Mouse (Mus musculus): ENCODE results near the gene Tcf7l1. TPM values are rescaled to one million over a fixed set of nuclear protein-coding genes. Genes with fewer than 3 reads are reported as not detected.

The Tcf7l1 gene
- total RNA-seq, 2 experiments from 2014 or later = 19.6 to 20.1 TPM

- no peak for DNase-seq
These were observed 166.1 kb downstream of the Tcf7l1 start for GRCm38 (mm10) chr6:72622917-72623316.

- no peak for DNase-seq
These were observed 168.1 kb downstream of the Tcf7l1 start for GRCm38 (mm10) chr6:72620920-72621319.

DNA sequence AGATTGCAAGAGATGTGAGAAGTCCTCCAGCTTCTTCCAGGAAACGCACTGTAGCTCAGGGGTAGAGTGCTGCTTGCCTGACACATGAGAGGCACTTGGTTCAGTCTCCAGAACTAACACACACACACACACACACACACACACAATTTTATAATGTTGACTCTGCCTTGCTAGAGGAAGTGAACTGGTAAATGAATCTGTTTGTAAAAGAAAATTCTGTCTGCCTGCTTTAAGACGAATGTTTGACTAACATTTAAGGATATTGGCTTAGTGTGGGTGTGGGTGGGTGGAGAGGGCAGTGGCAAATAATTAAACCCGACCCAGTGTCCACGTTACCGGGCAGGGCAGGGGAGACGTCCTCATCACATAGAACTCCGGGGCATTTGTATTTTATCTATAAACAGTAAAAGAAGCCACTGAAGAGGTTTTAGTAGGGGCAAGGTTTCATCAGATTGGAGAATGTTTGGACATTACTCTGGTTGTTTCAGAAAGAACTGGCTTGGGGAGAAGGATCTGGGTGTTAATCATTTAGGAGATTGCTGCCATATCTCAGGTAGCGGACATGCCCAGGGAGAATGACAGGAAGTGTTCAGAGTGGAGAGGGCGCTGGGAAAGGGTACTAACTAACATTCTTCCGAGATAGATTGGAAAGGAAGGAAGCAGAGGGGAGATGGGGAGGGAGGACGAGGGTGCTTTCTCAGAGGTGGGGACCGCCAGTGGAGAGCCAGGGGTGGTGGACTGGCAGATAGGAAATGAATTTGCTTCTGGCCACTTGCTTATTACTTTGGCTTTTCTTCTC lies 169.1 kb downstream of the Tcf7l1 start:
- DNase-seq = no peak

GRCm38 (mm10) chr6:72616643-72617288 lies 172.3 kb downstream of the Tcf7l1 start, which contains the start of gene Tgoln1:
Gene Tgoln1, minus strand, starts transcription at chr6:72617000.
- peak; percentile 96 for DNase-seq

DNA sequence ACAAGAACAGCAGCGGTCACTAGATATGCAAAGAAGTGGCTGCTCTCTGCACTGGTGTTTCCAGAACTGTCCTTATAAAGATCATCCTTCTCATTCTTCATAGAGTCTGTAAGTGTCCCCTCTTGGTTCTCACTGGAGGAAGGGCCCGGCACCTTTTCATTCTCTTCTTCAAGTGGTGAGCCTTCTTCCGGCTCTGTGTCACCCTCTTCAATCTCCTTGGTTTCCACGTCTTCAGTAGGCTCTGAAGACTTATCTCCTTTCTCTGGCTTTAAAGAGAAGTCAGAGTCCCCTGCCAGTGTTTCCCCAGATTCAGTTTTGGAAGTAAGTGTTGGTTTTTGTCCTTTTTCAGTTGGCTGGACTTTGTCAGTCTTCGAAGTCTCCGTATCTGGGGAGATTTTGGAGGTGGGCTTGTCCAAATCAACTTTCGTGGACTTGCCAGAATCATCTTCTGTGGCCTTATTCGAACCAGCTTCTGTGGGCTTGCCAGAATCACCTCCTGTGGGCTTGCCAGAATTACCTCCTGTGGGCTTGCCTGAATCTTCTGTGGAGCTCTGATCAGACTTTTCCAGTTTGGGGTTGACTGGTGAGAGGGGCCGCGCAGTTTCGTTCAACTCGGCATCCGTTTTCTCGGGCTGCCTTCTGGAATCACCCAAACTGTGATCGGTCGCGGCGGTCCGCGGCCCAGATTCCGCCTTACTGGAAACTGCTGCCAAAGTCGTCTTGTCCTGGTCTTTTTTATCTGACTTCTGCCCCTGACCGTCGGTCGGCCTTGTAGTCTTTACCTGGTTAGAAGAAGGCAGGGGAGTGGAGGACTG lies 173.3 kb downstream of the Tcf7l1 start:
- DNase-seq = no peak

- DNase-seq = no peak
These were observed 173.9 kb downstream of the Tcf7l1 start for GRCm38 (mm10) chr6:72615151-72615550.

DNA sequence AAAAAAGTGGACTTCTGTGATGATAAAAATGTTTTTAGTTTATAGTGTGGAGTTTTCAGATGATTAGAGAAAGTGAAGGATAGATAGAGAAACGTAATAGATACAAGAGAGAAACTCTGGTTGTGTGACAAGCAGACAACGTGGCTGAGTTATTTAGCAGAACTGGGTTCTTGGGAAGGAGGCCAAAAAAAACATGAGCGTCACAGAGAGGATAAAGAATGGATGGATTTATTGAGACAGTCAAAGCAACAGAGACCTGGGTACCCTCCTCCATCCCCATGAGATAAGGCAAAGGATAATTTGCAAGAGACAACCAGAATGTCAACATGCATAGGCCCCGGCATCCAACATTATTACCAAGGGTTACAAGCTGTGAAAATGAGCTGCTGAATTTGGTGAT lies 178.8 kb downstream of the Tcf7l1 start:
- no peak for DNase-seq

- DNase-seq = no peak
These were observed 180.3 kb downstream of the Tcf7l1 start for GRCm38 (mm10) chr6:72608662-72609184.

- peak; percentile 49 for DNase-seq
These were observed 181.4 kb downstream of the Tcf7l1 start for GRCm38 (mm10) chr6:72607676-72608075.

DNA sequence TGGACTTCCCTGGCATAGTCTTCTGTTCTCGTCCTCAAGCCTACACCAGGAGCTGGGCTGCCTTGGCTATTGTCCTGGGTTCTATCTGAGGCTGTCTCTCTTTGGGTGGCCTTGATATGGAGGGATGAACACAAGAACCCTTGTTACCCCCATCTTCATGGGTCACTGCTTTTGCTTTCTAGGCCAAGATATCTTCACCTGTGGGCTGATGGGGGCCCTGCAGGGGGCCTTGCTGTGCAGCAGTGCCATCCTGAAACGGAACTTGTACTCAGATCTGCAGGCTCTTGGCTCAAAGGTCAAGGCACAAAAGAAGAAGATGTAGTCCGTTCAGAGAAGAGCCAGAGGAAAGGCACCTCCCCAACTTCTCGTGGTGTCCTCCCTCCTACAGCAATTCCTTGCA lies 182.0 kb downstream of the Tcf7l1 start:
- DNase-seq = no peak

- DNase-seq = no peak
These were observed 185.0 kb downstream of the Tcf7l1 start for GRCm38 (mm10) chr6:72604066-72604465.

GRCm38 (mm10) chr6:72601732-72602131 lies 187.3 kb downstream of the Tcf7l1 start:
- peak; percentile 89 for DNase-seq

- DNase-seq = no peak
These were observed 188.3 kb downstream of the Tcf7l1 start for GRCm38 (mm10) chr6:72600771-72601170.

GRCm38 (mm10) chr6:72600216-72600615 lies 188.8 kb downstream of the Tcf7l1 start:
- peak; percentile 52 for DNase-seq

DNA sequence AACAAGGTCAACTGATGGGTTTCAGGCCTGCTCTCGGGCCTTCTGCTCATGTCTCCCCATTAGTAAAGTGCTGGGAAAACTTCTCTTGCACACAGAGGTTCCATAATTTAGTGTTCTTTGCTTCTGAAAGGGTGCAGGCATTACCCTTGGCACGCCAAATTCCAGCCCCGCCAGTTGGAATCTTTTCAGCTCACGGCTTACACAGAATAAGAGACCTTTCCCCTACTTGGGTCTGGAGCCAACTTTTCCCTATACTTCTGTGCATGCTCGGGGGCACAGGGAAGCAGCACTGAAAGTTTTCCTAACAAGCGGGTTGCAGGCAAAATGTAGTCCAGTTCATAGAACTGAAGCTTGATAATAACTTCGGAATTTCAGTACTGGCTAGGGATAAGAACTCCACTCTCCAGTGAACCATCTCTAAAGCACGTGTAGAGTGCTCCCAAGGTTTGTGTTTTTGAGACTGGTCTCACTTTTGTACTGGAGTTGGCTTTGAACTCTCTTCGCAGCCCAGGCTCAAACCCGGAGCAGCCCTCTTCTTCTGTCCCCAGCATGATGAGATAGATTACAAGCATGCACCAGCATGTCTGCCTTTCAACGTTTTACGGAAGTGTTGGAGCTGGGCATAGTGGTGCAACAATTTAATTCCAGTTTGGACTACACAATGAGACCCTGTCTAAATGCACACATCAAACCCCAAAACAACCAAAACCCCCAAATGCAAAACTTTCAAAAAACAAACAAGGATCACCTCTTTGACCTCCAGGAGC lies 190.1 kb downstream of the Tcf7l1 start:
- DNase-seq = peak; percentile 79

DNA sequence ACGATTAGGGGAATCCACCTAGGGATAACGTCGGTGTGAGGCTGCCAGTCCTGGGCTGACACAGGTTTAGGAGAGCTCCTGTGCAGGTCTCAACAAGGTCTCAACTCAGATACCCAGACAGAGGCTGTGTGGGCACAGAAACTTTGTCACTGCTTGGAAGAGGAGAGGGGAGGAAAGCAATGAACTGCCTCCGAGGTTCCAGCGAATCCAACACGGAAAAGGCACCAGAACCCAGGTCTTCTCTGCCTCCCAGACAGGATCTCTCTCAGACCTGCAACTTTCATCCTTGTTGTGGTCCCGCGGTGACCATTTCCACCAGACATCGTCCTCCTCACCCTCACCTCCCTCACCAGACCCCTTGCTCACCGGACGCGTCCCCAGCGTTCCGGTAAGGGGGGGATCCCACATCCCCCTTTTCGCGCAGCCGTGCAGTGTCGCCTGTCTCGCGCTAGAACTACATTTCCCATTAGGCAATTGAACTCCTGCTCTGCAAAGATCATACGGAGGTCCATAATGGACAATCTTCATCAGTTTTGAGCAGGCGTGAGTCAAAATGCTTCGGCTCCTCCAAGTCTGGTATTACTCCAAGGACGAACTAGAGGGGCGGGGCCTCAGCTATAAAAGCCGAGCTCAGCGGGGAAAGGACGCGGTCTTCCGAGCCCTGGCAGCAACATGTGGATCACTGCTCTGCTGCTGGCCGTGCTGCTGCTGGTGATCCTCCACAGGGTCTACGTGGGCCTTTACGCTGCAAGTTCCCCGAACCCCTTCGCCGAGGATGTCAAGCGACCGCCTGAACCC lies 190.9 kb downstream of the Tcf7l1 start, which contains the start of the genes Elmod3 and Retsat:
TSS of gene Elmod3 (minus strand) at position 458 of the 798 bp plus-strand sequence.
TSS of gene Retsat (plus strand) at position 520 of the 798 bp plus-strand sequence.
- peak; percentile 96 for DNase-seq

DNA sequence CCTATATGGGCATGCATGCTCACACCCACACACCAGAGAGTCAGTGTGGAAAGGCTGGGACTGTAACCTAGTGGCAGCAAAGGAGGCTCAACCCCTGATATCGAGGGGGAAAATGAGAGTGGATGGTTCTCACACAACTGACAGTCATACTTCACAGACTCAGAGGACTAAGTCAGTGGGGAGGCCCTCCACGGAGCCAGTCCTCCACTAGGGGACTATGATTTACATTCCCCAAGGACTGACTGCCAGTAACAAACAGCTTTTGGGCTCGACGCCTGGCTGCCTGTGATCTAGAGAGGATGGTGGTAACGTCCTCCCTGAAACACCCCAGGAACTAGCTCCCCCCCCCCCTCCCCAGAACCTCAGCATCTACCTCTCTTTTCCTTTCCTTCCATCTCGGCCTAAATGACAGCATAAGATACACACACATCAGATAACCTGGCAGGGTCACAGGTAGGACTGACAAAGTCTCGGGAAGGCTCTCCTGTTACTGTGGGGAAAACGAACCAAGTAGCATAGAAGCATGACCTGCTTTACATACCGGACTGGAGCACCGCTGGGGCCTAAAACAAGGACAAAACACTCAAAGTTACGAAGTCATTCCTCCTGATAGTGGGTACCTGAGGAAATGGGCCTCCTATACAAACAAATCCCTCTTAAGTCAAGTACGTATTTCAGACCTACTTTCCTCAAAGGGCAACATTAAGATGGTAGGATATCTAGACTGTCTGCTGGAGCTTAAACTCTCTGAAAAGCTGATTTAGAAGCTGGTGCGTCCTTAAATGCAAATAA lies 191.8 kb downstream of the Tcf7l1 start:
- peak; percentile 61 for DNase-seq

DNA sequence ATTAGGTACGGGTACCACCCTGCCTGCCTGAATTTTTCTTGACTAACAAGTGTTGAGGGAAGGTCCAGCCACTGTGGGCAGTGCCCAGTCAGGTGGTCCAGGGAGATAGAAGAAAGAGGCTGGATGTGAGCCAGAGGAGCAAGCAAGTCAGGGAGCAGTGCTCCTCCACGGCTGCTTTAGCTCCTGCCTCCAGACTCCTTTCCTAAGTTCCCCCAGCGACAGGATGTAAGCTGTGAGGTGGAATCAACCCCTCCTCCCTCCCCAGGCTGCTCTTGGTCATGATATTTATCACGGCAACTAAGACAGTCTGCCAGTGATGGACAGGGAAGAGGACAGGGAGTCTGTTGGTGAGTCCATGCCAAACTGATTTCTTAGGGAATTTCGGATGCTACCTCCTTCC lies 195.1 kb downstream of the Tcf7l1 start:
- DNase-seq = no peak

DNA sequence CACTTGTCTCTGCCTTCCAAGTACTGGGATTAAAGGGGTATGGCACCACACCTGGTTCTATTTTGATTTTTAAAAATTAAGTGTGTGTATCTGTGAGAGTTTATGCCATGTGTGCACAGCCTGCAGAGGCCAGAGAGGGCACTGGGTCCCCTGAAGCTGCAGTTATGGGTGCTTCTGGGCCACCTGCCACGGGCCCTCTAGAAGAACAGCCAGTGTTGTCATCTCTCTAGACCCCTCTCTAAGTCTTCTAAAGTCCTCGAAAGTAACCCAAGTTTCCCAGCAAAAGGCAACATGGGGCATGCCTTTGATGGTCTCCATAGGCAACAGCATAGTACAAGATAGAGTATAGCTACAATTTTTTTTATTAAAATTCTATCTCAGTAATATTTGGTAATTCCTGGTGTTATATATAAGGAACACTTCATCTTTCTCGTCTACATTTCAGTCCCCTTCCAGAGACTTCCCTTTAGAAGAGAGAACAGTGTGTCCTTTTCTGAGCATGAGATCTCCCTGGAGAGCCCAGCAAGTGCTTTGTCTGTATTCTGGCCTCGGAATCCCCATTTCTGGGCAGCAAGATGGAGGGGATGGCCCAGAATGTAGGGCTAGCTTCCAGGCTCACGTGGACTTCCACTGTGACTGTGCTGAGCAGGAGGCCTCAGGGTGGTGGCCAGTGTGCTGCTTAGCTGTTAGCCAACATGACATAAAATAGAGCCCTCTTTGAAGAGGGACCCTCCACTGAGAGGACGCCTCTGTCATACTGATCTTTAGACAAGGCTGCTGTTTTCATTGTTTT lies 195.8 kb downstream of the Tcf7l1 start:
- DNase-seq = no peak

Data from adrenal gland, postnatal 10 days (tissue).